Mouse (Mus musculus) gonadal fat pad, adult 2 months (tissue): Measurements from ENCODE around the gene 1700037H04Rik. TPM values are rescaled to one million over a fixed set of nuclear protein-coding genes. Genes with fewer than 3 reads are reported as not detected.

ENCODE experiments used
- DNase-seq: peaks from one replicate; pipeline ENCODE4 v3.0.0-alpha.2; 2012; ENCODE audit warnings: low read depth
- polyA plus RNA-seq: library from polyadenylated mRNA; depleted of rRNA; stranded (reverse); fragments of >200 nt; gene quantifications from 2 replicates; pipeline ENCODE4 v1.2.3, GENCODE M21; 2012

1700037H04Rik gene
- polyA plus RNA-seq, 1 experiment: 168 TPM

- DNase-seq: no peak
Measured at GRCm38 (mm10) chr2:131146193-131147042, 13.5 kb downstream of the 1700037H04Rik start.

- no peak for DNase-seq
Measured at GRCm38 (mm10) chr2:131145536-131145935, 14.3 kb downstream of the 1700037H04Rik start.

- DNase-seq: no peak
Measured at GRCm38 (mm10) chr2:131145121-131145520, 14.8 kb downstream of the 1700037H04Rik start.

GRCm38 (mm10) chr2:131143007-131143780, 16.7 kb downstream of the 1700037H04Rik start:
- DNase-seq: no peak

GRCm38 (mm10) chr2:131142592-131142991, 17.3 kb downstream of the 1700037H04Rik start:
- DNase-seq: no peak

GRCm38 (mm10) chr2:131141336-131141986, 18.4 kb downstream of the 1700037H04Rik start:
- DNase-seq: no peak

GRCm38 (mm10) chr2:131140533-131140905, 19.4 kb downstream of the 1700037H04Rik start:
- no peak for DNase-seq

GRCm38 (mm10) chr2:131139886-131140532, 19.9 kb downstream of the 1700037H04Rik start:
- DNase-seq: no peak

GRCm38 (mm10) chr2:131139287-131139686, 20.6 kb downstream of the 1700037H04Rik start:
- DNase-seq: no peak

GRCm38 (mm10) chr2:131138760-131139159, 21.1 kb downstream of the 1700037H04Rik start:
- no peak for DNase-seq

- no peak for DNase-seq
Measured at GRCm38 (mm10) chr2:131138296-131138695, 21.6 kb downstream of the 1700037H04Rik start.

- no peak for DNase-seq
Measured at GRCm38 (mm10) chr2:131135521-131136139, 24.3 kb downstream of the 1700037H04Rik start.

- DNase-seq: no peak
Measured at GRCm38 (mm10) chr2:131134826-131135400, 25.0 kb downstream of the 1700037H04Rik start.

GRCm38 (mm10) chr2:131134381-131134780, 25.5 kb downstream of the 1700037H04Rik start:
- no peak for DNase-seq

- no peak for DNase-seq
Measured at GRCm38 (mm10) chr2:131132930-131133547, 26.8 kb downstream of the 1700037H04Rik start, which contains the start of gene Gm11037. Gene Gm11037 (plus strand): TSS chr2:131133497.

GRCm38 (mm10) chr2:131132111-131132888, 27.6 kb downstream of the 1700037H04Rik start:
- no peak for DNase-seq

- no peak for DNase-seq
Measured at GRCm38 (mm10) chr2:131130849-131131248, 29.0 kb downstream of the 1700037H04Rik start.

GRCm38 (mm10) chr2:131129836-131130235, 30.0 kb downstream of the 1700037H04Rik start:
- no peak for DNase-seq

GRCm38 (mm10) chr2:131128636-131129157, 31.2 kb downstream of the 1700037H04Rik start:
- no peak for DNase-seq
